Mouse (Mus musculus): ENCODE measurements around the gene Mid1.
A peak's percentile ranks its signal among the peaks of the same experiment; 100 is the strongest.

The Mid1 gene

DNA sequence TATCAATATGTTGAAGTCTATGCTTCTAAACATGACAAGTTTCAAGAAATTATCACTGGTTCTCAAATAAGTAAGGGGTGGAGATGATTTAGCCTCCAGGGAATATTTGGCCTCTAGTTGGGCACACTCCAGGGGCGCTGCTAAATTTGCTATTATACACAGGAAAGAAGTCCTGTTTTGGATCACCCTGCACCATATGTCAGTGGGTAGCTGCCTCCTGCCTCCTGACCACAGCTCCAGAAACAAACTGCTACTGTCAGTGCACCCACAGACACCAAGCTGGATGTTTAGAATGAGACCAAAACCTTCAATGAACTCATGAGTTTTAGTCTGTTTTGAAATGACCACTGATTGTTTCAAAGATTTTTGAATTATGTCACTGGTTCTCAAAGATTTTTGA lies 128.7 kb downstream of the Mid1 start:
- DNase-seq (ENCODE audit: low read depth, low spot score), result no peak

DNA sequence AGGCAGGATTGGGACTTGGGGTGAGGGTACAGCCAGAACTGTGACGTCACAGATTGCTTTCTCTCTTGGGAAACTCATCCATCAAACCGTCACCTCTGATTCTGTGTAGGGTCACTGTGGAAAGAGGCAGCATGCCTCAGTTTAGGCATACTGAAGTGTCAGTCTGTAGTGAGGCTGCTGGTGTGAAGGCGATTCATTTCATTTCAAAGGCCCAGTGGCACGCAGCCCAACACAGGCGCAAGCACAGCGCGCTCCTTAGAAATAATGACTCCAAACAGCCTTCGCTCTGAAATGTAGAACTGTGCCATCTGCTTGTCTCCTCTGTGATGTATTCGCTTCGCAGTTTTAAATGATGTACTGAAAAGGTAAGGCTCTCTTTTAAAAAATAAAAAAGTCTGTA lies 141.9 kb downstream of the Mid1 start:
- no peak for DNase-seq (ENCODE audit: low read depth, low spot score)

DNA sequence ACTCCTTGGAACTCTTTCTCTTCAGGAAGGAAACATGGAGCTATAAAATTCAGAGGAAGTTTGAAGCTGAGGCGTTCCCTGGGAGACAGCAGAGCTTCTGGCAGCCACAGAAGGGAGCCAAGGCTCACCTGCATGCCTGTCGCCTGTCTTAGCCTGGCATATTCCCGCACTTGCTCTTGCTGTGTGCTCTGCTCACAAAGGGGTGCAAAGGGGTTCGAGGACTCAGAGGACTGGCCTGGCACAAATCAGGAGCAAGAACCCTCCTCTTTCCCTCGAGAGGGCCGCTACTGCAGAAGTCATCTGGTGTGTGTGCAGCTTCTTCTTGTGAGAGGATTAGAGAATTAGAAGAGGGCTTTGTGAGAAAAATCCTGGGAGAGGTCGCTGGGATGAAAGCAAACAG lies 142.7 kb downstream of the Mid1 start:
- DNase-seq (ENCODE audit: low read depth, low spot score), result no peak

DNA sequence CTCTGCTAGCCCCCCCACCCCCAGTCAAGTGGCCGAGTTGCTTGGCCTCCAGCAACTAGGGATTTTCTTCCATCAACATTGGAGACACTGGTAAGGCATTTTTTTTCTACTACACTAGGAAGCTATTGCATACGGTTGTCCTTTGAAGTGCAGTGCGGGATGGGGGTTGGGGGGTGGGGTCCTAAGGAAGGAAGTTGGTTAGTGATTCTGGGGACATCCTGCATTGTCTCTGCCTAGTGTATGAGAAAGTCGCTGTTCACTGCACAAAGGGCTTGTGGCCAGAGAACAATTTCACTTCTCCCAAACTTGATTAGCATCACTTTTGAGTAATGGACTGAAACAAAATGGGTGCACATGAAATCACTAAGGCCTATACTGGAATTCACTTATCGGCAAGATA lies 143.1 kb downstream of the Mid1 start:
- DNase-seq (ENCODE audit: low read depth, low spot score), result peak; percentile 38

DNA sequence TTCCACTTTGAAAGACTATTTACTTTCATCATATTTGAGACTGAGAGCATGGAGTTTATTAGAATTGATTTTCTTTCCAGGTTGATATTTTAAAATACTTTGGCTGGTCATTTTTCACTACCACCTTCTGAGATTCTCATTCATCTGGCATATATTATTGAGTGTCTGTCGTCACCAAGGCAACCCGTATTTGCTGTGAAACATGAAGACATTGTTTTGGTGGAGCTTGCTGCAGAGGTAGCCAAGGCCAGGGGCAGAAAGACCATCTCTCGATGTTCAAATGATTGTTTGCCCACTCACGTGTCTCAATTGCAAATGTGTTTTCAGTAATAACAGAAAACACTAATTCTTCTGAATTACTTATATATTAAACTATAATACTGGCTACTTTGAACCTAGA lies 145.1 kb downstream of the Mid1 start:
- no peak for DNase-seq (ENCODE audit: low read depth, low spot score)

DNA sequence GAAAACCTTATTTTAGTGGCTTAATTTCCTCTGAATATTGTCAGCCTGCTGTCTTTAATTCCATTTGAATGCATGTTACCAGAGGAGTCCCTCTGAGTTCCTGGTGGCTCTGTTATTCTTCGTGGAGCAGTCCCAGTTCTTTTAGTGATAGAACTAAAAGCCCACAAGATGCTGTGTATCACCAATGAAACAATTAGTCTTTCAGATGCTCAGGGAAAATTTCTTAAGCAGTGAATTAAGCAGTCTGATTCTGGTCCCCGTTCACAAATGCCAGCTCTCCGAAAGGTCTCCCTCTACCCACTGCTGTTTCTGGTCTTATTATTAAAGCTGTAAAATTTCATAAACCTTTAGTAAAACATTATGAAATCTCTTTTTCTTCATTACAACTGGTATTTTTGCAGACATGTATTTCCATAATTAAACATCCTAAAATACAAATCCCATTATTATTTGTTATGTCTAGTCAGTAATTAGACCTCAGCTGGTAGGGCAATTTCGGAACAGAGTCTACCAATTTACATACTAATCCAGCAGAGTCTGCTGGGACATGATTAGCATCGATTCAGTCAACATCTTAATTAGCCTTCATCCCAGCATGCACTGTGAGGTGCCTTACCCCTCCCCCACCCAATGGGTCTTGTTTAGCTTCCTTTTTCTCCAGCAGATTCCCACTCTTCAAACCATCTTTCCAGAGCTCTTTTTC lies 153.1 kb downstream of the Mid1 start:
- no peak for DNase-seq (ENCODE audit: low read depth, low spot score)

DNA sequence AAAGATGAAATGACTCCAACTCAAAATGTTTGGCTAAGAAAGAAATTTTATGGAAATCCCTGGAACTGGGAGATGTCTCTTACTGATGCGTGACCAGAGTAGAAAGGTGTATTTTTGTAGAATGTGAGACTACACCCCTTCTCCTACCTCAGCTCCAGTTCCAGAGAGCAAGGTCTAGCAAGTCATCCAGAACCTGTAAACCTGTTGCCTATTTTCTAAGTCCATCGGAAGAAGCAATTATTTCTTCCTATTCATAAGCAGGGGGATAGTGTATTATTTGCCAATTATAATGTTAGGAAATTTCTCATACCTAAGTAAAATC lies 153.6 kb downstream of the Mid1 start:
- DNase-seq (ENCODE audit: low read depth, low spot score), result no peak

DNA sequence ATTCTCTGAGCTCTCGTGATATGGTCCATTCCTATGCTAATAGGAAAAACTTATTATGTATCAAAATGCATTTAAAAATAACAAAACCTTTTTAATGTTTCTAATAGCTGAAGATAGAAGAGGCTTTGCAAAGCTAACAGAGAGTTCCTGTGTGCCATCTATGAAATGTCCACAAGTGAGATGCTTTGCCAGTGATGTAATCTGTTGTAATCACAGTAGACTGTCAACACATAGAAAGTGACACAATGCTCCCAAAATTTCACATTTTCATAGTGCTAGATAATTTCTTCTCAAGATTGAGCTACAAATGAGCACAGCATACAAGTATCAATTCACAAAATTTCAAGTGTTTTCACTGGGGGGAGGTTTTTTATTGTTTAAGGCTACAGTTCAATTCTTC lies 158.3 kb downstream of the Mid1 start:
- no peak for DNase-seq (ENCODE audit: low read depth, low spot score)

DNA sequence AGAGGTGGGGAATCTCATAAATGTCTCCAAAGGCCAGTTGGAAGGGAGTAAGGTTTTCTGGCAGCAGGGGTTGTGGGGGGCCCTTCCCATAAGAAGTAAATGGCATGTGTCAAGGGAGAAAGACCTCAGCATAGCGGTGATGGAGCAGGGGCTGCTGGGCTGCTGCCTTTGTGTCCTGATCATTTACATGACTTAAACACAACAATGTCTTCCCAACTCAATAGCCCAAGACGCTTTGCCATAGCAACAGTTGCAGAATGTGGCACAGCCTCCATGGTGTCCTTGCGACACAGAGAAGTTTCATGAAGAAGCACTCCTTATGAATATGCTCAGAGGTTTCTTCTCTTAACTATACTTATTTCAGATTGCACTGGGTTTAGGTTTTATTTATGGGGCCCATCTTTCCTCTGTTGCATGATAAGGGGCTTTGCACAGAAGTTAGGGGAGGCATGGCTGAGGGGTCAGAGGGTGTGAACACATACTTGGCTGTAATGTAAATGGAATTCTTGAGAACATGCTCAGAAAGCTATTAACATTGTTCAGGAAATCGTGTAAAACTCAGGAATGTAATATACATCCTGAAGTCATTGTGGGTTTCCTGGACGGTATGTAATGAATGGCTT lies 159.3 kb downstream of the Mid1 start:
- no peak for DNase-seq (ENCODE audit: low read depth, low spot score)

DNA sequence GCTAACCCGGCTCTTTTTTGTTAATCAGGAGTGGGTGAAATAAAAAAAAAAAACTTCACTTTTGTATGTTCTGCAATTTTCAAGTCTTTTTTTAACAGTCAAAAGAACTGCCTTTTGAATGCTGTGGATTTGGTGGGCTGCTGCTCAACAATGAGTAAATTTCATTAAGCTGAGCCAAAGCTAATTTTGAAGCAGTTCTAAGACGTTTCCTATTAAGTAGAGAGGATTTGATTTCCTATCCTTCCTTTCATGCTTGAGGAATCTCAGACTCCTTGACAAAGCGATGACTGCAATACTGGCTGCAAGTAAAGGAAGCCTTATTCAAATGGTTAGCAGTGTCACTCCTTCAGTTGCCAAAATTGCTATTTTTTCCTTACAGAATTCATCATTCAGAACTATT lies 161.2 kb downstream of the Mid1 start:
- no peak for DNase-seq (ENCODE audit: low read depth, low spot score)

DNA sequence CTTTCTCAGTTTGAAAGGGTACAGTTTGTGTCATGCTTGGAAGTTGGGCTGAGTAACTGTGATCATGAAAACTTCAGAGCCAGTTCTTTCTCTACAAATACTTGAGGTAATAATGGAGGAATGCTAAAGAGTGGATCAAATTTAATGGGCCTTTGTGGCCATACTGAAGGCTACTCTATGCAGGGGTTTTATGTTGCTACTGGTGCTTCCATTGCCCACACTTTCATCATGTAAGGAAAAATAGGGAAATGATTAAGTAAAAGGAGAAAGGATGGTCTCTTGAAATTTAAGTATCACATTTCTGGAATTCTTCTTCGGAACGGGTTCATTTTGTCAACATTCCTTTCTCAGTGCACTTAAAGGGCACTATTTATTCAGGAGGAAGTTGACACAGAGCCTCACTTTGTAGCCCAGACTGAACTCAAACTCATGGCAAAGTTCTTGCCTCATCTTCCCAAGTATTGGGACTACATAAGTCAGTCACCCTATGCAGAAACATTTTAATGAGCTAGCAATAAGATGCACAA lies 176.3 kb downstream of the Mid1 start:
- no peak for DNase-seq (ENCODE audit: low read depth, low spot score)

DNA sequence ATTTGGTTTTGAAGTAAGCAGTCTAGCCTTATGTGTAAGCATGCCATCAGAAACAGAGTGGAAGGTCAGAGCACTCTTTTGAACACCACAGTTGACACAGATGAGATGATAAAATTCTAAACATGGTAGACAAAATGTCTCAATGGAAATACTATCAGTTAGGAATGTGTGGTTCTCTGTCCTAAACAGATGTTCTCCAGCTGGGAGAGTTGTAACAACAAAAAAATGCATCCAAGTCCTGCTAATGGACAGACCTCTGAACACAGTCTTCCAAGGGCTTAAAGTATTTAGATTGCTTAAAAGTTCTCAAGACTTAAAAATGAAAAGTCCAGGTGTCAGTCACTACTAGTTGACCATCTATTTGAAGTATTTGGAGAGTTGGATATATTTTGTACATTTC lies 177.4 kb downstream of the Mid1 start:
- DNase-seq (ENCODE audit: low read depth, low spot score), result no peak

DNA sequence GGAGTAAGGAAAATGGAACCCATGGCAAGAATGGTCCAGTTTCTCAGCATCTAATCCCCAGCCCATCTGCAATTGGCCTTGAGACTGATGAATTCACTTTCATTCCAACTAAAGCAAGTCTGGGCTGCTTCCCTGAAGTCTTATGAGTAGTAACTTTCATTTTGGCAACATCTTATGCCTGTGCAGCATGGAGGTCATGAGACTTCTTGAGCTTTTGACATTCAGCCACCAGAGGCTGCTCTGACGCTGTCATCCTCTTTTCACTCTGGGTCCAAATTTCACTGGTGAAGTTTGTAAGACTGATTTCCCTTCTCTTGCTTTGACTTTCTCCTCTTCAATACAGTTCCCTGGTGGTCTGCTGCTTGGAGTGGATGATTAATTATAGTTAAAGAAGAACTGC lies 177.8 kb downstream of the Mid1 start:
- peak; percentile 35 for DNase-seq (ENCODE audit: low read depth, low spot score)

DNA sequence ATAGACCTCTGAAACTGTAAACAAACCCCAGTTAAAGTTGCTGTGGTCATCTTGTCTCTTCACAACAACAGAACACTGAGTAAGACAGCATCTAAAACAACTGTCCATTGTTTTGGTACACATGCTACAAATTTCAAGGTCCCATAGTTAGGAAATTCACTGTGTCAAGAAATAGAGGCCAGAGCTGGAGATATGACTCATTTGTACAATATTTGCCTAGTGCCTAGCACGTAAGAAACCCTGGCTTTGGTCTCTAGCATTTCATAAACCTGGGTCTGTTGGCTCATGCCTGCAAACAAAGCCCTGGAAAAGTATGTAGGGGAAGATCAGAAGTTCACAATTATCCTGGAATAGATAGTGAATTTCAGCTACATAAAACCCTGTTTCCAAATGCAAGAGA lies 178.8 kb downstream of the Mid1 start:
- no peak for DNase-seq (ENCODE audit: low read depth, low spot score)

DNA sequence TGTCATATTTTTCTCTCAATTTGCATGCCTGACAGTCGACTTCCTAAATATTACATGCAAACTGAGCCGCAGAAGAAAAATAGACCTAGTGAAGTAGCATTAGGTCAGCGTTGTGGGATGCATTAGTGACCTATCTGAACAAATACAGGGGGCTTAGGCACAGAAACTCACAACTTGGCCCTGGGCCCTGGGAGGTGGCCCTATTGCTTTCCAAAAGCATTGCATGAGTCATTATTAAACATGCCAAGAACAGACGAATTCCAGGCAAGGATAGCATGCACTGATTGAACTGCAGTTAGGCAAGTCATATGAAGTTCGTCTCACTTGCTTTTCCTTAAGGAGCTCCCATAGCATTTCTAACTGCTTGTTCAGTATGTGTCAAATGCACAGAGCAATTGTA lies 183.2 kb downstream of the Mid1 start:
- no peak for DNase-seq (ENCODE audit: low read depth, low spot score)

DNA sequence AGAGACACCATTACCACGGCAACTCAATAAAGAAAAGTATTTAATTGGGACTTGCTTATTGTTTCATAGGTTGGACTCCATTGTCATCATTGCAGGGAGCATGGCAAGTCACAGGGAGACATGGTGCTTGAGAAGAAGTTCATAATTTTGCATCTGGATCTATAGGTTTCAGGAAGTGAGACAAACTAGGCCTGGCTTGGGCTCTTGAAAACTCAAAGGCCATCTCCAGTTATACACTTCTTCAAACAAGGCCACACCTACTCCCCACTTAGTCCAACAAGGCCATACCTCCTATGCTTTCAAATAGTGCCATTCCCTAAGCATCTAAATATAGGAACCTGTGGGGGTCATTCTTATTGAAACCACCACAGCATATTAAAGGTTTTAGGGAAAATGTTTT lies 189.5 kb downstream of the Mid1 start:
- no peak for DNase-seq (ENCODE audit: low read depth, low spot score)

DNA sequence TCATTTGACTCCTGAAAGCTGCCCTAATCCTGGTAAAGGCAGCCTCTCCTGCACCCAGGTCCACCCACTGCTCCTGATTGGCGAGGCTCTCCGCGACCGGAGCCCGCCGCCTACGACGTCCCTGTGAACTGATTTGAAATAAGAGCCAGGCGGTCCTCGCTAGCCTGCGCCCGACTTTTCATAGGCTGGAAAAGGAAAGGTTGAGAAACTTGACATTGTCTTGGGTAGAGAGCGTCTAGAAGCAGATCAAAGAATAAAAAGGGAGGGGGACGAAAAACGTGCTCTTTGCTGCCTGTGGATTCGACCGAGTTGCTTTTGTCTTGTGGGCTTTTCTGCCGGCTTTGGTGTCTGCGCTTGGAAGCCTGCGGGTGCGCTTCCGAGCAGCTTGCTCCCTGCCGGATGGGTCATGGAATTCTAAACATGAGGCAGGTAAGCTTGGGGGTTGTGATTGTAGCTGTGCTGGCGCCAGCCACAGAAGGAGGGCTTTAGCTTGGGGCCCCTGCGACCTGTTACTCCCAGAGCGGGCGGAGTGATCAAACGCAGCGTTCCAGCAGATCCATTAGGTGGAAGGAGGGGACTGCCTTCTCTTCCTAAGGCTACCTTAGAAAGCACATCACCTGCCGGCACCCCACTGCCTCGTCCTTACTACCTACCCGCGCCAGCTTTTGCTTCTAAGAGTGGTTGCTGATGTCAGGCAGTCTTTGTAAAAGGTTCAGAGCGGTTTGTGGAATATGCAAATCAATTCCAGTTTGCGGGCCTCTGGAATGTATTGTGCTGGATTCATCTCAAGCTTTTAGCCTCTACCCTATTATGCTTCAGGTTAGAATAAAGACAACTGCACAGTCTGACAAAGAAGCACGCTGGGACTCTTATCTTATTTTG lies 194.7 kb downstream of the Mid1 start:
- peak; percentile 22 for DNase-seq (ENCODE audit: low read depth, low spot score)

DNA sequence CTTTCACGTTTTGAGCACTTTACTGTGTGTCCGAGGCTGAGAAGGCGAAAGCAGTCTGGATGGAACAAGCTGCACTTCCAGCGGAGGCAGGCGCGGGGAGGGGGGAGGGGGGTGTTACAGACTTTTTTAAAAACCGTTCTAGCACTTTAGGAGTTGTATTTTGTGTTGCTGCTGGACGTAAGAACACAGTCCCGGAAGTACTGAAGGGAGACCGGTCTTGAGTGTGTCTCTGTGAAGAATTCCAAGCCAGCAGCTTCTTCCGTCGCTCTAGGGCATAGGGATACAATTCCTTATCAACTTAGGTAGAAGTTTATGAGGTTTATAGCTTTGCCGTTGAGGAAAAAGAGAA lies 195.3 kb downstream of the Mid1 start:
- peak; percentile 16 for DNase-seq (ENCODE audit: low read depth, low spot score)

DNA sequence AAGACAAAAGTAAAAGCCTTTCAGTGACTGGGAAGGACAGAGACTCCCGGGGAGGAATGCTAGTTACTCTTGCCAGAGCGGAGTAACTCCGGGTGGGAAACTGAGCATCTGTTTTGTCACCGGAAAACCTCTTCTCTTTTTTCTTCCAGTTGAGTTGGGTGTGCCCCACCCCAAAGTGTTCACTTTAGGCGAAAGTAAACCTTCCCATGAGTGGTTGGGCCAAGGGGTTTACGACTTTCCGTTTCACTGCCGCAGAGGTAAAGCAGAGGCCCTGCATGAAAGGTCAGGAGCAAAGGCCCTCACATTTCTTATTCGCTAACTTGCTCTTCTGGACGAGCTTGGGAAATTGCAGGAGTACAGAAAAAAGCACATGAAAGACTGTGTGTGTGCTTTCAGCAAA lies 195.8 kb downstream of the Mid1 start:
- peak; percentile 49 for DNase-seq (ENCODE audit: low read depth, low spot score)

DNA sequence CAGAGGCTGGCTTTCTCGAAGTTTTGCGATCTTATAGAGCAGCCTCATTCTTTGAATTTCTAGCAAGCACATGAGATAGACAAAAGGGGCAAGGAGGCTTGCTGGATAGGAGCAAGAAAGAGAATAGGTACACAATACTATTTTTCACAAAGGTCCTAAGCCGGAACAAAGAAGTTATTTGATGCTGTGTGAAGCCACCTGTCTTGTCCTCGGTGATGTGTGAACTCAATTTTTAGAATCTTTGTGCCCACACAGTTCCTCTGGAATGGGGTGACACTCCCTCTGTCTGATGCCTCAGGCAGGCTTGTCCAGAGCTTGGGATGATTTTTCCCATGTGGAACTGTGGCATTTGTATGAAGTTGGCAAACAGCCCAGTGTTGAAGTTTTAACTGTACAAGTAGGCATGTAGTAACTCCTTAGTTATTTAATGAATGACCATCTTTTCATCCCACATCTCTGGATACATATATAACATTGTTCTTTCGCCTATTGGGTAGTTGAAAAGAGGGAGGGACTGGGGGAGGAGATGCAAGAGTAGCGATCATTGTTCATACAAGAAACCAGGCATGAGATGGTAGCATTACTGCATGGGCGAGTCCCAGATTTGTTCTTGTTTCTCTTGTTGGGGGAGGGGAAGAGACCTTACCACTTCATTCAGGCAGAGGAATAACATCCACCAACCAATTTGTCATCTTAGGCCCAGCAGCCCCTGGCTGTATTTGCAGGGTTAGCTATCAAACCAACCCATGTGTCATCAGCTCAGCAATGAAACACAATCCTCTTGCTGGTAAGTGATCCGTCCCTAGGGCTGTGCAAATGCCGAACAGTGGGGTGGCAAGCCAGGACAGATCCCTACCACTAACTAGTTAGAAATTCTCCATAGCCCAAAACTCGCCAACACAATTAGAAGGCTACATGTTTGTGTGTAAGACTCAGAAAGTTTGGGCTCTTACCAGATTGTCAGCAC lies 196.5 kb downstream of the Mid1 start:
- DNase-seq (ENCODE audit: low read depth, low spot score), result no peak

DNA sequence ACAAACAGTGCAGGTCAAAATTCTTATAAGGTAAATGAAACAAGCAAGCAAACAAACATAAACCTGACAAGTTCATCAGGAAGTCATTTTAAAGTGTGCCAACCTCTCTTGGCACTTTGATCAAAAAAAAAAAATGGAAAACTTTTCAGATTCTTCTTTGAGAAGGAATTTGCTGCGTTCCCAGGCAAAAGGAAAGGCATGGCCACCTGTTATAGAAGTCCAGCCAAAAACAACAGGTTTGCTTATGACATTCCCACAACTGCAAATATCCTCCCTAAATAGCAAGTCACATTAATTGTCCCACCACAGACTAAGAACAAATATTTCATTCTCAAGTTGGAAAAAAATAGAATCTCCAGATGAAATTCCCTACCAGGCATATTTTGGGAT lies 197.2 kb downstream of the Mid1 start:
- no peak for DNase-seq (ENCODE audit: low read depth, low spot score)
